Mouse (Mus musculus) gastrocnemius, postnatal 36 days (tissue): Measurements from ENCODE around the gene Meioc. TPM values are rescaled to one million over a fixed set of nuclear protein-coding genes. Genes with fewer than 3 reads are reported as not detected.
"Not testable (repeated sequence)": the region's sequence is repeated elsewhere in the genome, so short reads cannot be mapped to it uniquely, and the experiment has no call there.

Experiments
- DNase-seq, 2 experiments: peaks; one replicate each; pipeline ENCODE4 v3.0.0; 2022
- intact Hi-C: fragments of 180-260 bp; cut with DNase I; formaldehyde crosslinking; loops from one replicate; pipeline ENCODE4 v1.15.1; 2025
- microRNA-seq, 2 experiments: library from miRNA; unstranded; fragments of <30 nt; microRNA quantifications; one replicate each; pipeline ENCODE4 v1.2.0; 2021
- total RNA-seq, 2 experiments: library from RNA; stranded (reverse); gene quantifications; 2 replicates each; pipeline ENCODE4 v1.2.3; 2021

Meioc gene
- total RNA-seq, 2 experiments from 2014 or later: not detected

- intact Hi-C loops: no loop called here
- DNase-seq: no peak
Measured at GRCm38 (mm10) chr11:102665637-102666435, 2.3 kb downstream of the Meioc start.

GRCm38 (mm10) chr11:102690162-102690561 lies 26.6 kb downstream of the Meioc start:
- peak in 1 of 2 experiments; percentile 36 for DNase-seq
- intact Hi-C loops: no loop called here

- DNase-seq: no peak
- intact Hi-C loops: no loop called here
Measured at GRCm38 (mm10) chr11:102695289-102695688, 31.8 kb downstream of the Meioc start.

GRCm38 (mm10) chr11:102697338-102698017 lies 34.0 kb downstream of the Meioc start, which contains the start of gene Ccdc43:
Gene Ccdc43 (minus strand): TSS chr11:102697782.
- intact Hi-C loops: no loop called here
- DNase-seq: peak; percentile 83 to 87

GRCm38 (mm10) chr11:102698018-102698476 lies 34.5 kb downstream of the Meioc start:
- intact Hi-C loops: no loop called here
- no peak for DNase-seq

GRCm38 (mm10) chr11:102702206-102702605 lies 38.7 kb downstream of the Meioc start:
- DNase-seq, intact Hi-C loops: not testable (repeated sequence)

GRCm38 (mm10) chr11:102712411-102712810 lies 48.9 kb downstream of the Meioc start:
- no peak for DNase-seq
- intact Hi-C loops: no loop called here

- intact Hi-C loops, DNase-seq: not testable (repeated sequence)
Measured at GRCm38 (mm10) chr11:102714578-102714977, 51.1 kb downstream of the Meioc start.

GRCm38 (mm10) chr11:102716135-102716534 lies 52.6 kb downstream of the Meioc start:
- no peak for DNase-seq
- intact Hi-C loops: no loop called here

GRCm38 (mm10) chr11:102725574-102725973 lies 62.1 kb downstream of the Meioc start:
- DNase-seq: no peak
- intact Hi-C loops: no loop called here

- intact Hi-C loops: no loop called here
- peak in 1 of 2 experiments; percentile 25 for DNase-seq
Measured at GRCm38 (mm10) chr11:102728614-102729013, 65.1 kb downstream of the Meioc start.

- intact Hi-C loops: no loop called here
- no peak for DNase-seq
Measured at GRCm38 (mm10) chr11:102729835-102730234, 66.3 kb downstream of the Meioc start.

GRCm38 (mm10) chr11:102731366-102731765 lies 67.8 kb downstream of the Meioc start:
- intact Hi-C loops: no loop called here
- DNase-seq: no peak

Small RNAs within 50 kb of the gene (microRNA-seq; reads per million reads assigned to microRNA genes)
- gene Gm22920: 0 reads per million in 2 experiments

Other genes starting within 250 kb of the Meioc start
- 10 to 100 TPM; 23.5 to 24.8 TPM for gene Grn, start 233.4 kb upstream of the Meioc start, total RNA-seq
- gene Fam171a2, start 216.0 kb upstream of the Meioc start, total RNA-seq: 1 to 10 TPM; 1.4 to 1.6 TPM
- 1 to 10 TPM in 1 of 2 experiments, under 1 TPM in 1; 0.56 to 1.1 TPM for gene Itga2b, start 193.6 kb upstream of the Meioc start, total RNA-seq
- gene Gpatch8, start 107.3 kb upstream of the Meioc start, total RNA-seq: 10 to 100 TPM; 20.2 to 24.4 TPM
- gene Gm11627, start 84.3 kb upstream of the Meioc start, total RNA-seq: not detected
- gene Fzd2, start 59.3 kb upstream of the Meioc start, total RNA-seq: 1 to 10 TPM; 1.3 to 2.4 TPM
- 10 to 100 TPM; 67.5 to 70.1 TPM for gene Ccdc43, start 34.1 kb downstream of the Meioc start, total RNA-seq
- under 1 TPM; 0.32 to 0.79 TPM for gene Adam11, start 97.7 kb downstream of the Meioc start, total RNA-seq
- gene Gjc1, start 156.0 kb downstream of the Meioc start, total RNA-seq: 1 to 10 TPM; 4.6 to 5.8 TPM
- 1 to 10 TPM; 3.5 to 6.1 TPM for gene Higd1b, start 172.1 kb downstream of the Meioc start, total RNA-seq
- 10 to 100 TPM; 20.7 to 28.5 TPM for gene Eftud2, start 217.3 kb downstream of the Meioc start, total RNA-seq
- not detected for gene Ccdc103, start 217.5 kb downstream of the Meioc start, total RNA-seq
- not detected for gene Fam187a, start 221.5 kb downstream of the Meioc start, total RNA-seq
- gene Gfap, start 237.2 kb downstream of the Meioc start, total RNA-seq: not detected